Mouse (Mus musculus): ENCODE measurements around the gene Olfr972.
"Not testable (repeated sequence)": the region's sequence is repeated elsewhere in the genome, so short reads cannot be mapped to it uniquely, and the experiment has no call there.

Olfr972 gene

GRCm38 (mm10) chr9:39866122-39866521, at the start of gene Olfr972:
Olfr972 (plus strand) TSS chr9:39866422.
- DNase-seq (ENCODE audit: low spot score in 2 of 2): no peak

GRCm38 (mm10) chr9:39836576-39836975, 29.6 kb upstream of the Olfr972 start, which contains the start of gene Olfr971:
Olfr971 (plus strand) TSS chr9:39836876.
- DNase-seq (ENCODE audit: low spot score in 2 of 2): not testable (repeated sequence)

DNA sequence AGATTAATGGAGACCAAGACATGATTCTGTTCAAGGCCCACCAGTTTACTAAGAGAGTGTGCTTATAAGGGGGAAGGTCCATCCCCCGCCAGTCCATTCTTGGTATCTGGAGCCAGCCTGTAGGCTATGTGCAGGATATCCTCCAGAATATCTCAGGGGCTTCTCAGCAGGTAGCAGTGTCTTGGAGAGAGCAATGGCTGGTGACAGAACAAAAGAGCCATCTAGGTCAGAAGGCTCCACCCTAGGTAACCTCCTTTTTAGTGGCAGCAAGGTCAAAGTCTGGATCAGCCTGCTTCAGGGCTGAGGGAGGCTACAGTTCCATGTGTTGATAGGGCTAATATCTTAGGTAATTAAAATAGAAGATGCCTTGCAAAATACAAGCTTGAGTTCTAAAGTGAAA, 5.8 kb downstream of the Olfr972 start:
- not testable (repeated sequence) for DNase-seq (ENCODE audit: low spot score in 2 of 2)

- DNase-seq (ENCODE audit: low spot score in 2 of 2): not testable (repeated sequence)
These were observed 11.5 kb downstream of the Olfr972 start for GRCm38 (mm10) chr9:39877541-39878396.

DNA sequence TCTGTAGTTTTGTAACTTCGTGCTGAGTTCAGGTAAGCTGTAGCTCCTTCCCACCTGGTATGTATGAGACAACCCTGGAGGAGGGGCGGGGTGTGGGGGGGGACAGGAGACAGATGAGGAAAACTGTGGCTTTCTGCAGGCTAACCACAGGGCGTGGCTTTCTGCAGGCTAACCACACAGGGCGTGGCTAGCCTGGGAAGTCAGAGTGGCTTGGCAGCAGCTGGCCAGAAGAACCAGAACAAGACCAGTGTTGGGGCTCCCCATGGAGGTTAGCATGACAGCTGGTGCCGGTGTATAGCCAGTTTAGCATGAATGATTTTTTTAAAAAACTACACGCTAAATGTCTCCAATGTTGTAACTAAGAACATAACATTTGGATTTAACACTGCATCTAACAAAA, 38.9 kb downstream of the Olfr972 start:
- no peak for DNase-seq (ENCODE audit: low spot score in 2 of 2)

- DNase-seq (ENCODE audit: low spot score in 2 of 2): no peak
These were observed 40.8 kb downstream of the Olfr972 start, which contains the start of gene Olfr229 for GRCm38 (mm10) chr9:39907036-39907435. Olfr229 (plus strand) TSS chr9:39907336.

GRCm38 (mm10) chr9:39909939-39910338, 43.7 kb downstream of the Olfr972 start:
- no peak for DNase-seq (ENCODE audit: low spot score in 2 of 2)
